Mouse (Mus musculus) lung, embryonic 15.5 days (tissue): ENCODE measurements around the gene Plppr1. TPM values are rescaled to one million over a fixed set of nuclear protein-coding genes. Genes with fewer than 3 reads are reported as not detected.
"Not testable (repeated sequence)": the region's sequence is repeated elsewhere in the genome, so short reads cannot be mapped to it uniquely, and the experiment has no call there.

Source experiments
- ATAC-seq: fragments of 200-750 bp; cut with Nextera tagmentation; 2 replicates; pipeline ENCODE4 v1.8.0; 2017; ENCODE audit warnings: moderate number of reproducible peaks, borderline replicate concordance; ENCODE audit not compliant: low FRiP score, low TSS enrichment; ENCODE audit errors: extremely low read depth
- H3K27ac ChIP-seq: fragments of 300-500 bp; sonication (generic); 2 replicates; pipeline ENCODE4 v1.5.1; 2015; ENCODE audit warnings: moderate library complexity, mild to moderate bottlenecking, inconsistent platforms
- H3K27me3 ChIP-seq: fragments of 300-500 bp; sonication (generic); 2 replicates; pipeline ENCODE4 v1.6.1; 2015; ENCODE audit warnings: inconsistent platforms
- H3K36me3 ChIP-seq: fragments of 300-500 bp; sonication (generic); 2 replicates; pipeline ENCODE4 v1.6.1; 2015; ENCODE audit warnings: inconsistent platforms
- H3K4me1 ChIP-seq: fragments of 300-500 bp; sonication (generic); 2 replicates; pipeline ENCODE4 v1.6.1; 2015; ENCODE audit warnings: inconsistent platforms
- H3K4me2 ChIP-seq: fragments of 300-500 bp; sonication (generic); 2 replicates; pipeline ENCODE4 v1.6.1; 2015; ENCODE audit warnings: inconsistent platforms, mild to moderate bottlenecking, moderate library complexity
- H3K4me3 ChIP-seq: fragments of 300-500 bp; sonication (generic); 2 replicates; pipeline ENCODE4 v1.5.1; 2015; ENCODE audit warnings: mild to moderate bottlenecking, inconsistent platforms
- H3K9ac ChIP-seq: fragments of 300-500 bp; sonication (generic); 2 replicates; pipeline ENCODE4 v1.6.1; 2015; ENCODE audit warnings: inconsistent platforms
- H3K9me3 ChIP-seq: fragments of 300-500 bp; sonication (generic); 2 replicates; pipeline ENCODE4 v1.6.1; 2016; ENCODE audit warnings: inconsistent platforms
- WGBS: fragments of 180-500 bp; shearing (Covaris S2); methylation state at CpG from one replicate; pipeline ENCODE4 v1.1.7; 2015; 5-methylcytosine and 5-hydroxymethylcytosine counted together
- polyA plus RNA-seq: library from polyadenylated mRNA; unstranded; fragments of >200 nt; fragmentation: Nextera tagmentation; extraction: Ambion mirVana; gene quantifications from 2 replicates; pipeline ENCODE4 v1.2.1, GENCODE M21; 2015

Gene Plppr1
- polyA plus RNA-seq, 1 experiment from 2014 or later, result 1.1 TPM

DNA sequence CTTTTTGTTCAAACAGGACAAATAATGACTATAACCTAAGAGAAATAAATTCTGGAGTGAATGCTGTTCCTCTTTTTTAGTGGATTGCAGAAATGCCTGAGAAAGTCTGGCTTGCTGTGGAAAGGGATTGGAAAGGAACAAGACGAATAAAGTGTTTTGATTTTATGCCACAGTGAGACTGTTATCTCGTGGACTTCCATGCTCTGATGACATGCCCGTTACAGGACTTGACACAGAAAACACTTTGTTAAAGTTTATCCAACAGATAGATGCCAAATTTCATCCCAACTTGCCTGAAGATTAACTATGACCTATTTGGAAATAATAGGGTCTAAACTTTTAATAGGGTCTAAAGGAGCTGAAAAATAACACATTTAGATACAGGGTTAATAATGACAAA is 281.0 kb downstream of the Plppr1 start:
- not testable (repeated sequence) for H3K27ac ChIP-seq, ATAC-seq, H3K4me3 ChIP-seq, H3K9ac ChIP-seq, H3K27me3 ChIP-seq, H3K4me2 ChIP-seq, H3K9me3 ChIP-seq, H3K4me1 ChIP-seq, H3K36me3 ChIP-seq
- 43% methylated on average over 3 of the region's 3 CpGs for WGBS

DNA sequence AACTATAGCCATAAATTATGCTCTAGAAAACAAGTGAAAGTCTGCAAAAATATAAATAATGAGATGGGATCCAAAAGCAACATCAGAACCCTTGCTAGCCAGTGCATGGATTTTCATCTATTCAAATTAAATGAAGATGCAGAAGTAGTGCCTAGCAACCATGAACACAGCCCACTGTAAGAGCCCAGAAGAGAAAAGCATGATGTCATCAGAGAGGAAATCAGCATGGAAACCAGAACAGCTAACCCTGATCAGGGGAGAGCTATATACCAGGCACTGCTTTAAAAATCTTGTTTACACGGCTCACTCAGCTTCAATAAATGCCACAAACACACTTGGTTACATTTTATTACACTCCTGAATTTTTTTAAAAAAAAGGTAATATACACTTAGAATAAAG is 288.9 kb downstream of the Plppr1 start:
- not testable (repeated sequence) for H3K9me3 ChIP-seq, ATAC-seq, H3K36me3 ChIP-seq, H3K9ac ChIP-seq, H3K4me3 ChIP-seq, H3K4me1 ChIP-seq, H3K4me2 ChIP-seq, H3K27me3 ChIP-seq, H3K27ac ChIP-seq
- 80% methylated on average over 1 of the region's 1 CpGs for WGBS

GRCm38 (mm10) chr4:49348677-49349076 is 289.6 kb downstream of the Plppr1 start:
- Histone ChIP-seq H3K9ac (no peak overlapping the region), H3K4me1 (no peaks in the 10 kb centered on the region), H3K36me3 (no peaks in the 10 kb centered on the region), H3K4me2 (no peak overlapping the region), H3K4me3 (no peak overlapping the region), H3K27ac (no peak overlapping the region), H3K9me3 (no peaks in the 10 kb centered on the region), H3K27me3 (no peaks in the 10 kb centered on the region)
- 74% methylated on average over 2 of the region's 2 CpGs for WGBS
- no peak for ATAC-seq

DNA sequence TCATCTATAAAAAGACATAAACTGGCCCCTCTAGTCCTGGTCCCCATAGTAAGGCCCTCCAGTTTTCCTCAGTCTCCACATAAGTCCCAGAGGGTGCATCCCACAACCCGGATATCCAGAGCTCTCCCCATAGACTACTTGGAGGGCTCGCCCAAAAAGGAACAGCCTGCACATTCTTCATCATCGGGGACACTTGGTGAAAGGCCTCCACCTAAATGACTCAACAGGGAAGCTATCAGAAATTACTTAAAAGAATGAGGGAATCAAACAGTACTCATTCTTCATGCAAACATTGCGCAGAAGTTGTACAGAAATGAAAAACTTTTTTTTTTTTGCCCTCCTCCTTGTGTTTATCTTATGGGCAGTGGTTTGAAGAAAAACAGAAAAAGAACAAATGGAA is 291.4 kb downstream of the Plppr1 start:
- 73% methylated on average over 4 of the region's 4 CpGs for WGBS
- Histone ChIP-seq H3K36me3 (no peaks in the 10 kb centered on the region), H3K4me2 (no peak overlapping the region), H3K27me3 (no peaks in the 10 kb centered on the region), H3K4me1 (no peaks in the 10 kb centered on the region), H3K9ac (no peak overlapping the region), H3K27ac (no peak overlapping the region), H3K9me3 (no peaks in the 10 kb centered on the region), H3K4me3 (no peak overlapping the region)
- no peak for ATAC-seq

GRCm38 (mm10) chr4:49357097-49357496 is 298.0 kb downstream of the Plppr1 start:
- no peak overlapping the region for H3K27ac ChIP-seq
- no peak overlapping the region for H3K4me2 ChIP-seq
- ATAC-seq, result no peak
- H3K9me3 ChIP-seq, result no peaks in the 10 kb centered on the region
- H3K36me3 ChIP-seq, result no peaks in the 10 kb centered on the region
- H3K27me3 ChIP-seq, result no peaks in the 10 kb centered on the region
- no peak overlapping the region for H3K4me3 ChIP-seq
- 32% methylated on average over 2 of the region's 2 CpGs for WGBS
- no peak overlapping the region for H3K9ac ChIP-seq
- no peaks in the 10 kb centered on the region for H3K4me1 ChIP-seq

- not testable (repeated sequence) for H3K36me3 ChIP-seq, H3K27me3 ChIP-seq, H3K4me3 ChIP-seq, H3K4me2 ChIP-seq, ATAC-seq, H3K9ac ChIP-seq, H3K4me1 ChIP-seq, H3K9me3 ChIP-seq, H3K27ac ChIP-seq
- 76% methylated on average over 3 of the region's 3 CpGs for whole genome bisulfite sequencing
Observed at GRCm38 (mm10) chr4:49368046-49368445, 309.0 kb downstream of the Plppr1 start.

DNA sequence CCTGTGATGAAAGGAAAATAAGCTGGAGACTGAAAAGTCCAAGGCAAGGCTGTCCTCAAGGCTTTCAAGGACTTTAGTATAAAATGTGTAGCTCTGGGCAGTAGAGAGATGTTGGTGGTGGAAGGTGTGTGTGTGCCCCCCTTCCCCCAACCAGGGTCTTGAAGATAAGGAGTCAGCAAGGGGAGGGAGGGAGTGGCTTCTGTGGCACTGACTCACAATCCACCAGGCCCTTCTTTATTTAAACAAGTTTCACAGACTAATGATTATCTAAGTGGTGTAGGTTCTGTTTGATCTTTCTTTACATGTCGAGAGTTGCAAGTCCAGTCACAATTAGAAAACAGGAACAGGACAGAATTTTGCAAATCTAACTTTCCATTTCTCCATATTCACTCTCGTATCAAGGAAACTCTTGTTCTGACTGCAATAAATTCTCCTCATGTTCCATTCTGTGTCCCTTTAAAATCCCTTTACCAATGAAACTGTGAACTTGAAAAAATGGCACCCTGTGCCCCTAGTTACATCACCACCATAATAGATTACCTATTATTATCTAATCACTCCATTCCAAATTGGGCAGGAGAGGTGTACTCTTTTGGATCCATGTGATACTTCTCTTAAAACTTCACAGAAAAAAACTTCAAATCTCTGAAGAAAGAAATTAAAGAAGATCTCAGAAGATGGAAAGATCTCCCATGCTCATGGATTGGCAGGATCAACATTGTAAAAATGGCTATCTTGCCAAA is 324.7 kb downstream of the Plppr1 start:
- not testable (repeated sequence) for H3K27me3 ChIP-seq, H3K27ac ChIP-seq, H3K9ac ChIP-seq, H3K4me2 ChIP-seq, H3K9me3 ChIP-seq, H3K4me1 ChIP-seq, H3K4me3 ChIP-seq, H3K36me3 ChIP-seq, ATAC-seq
- WGBS, result 33% methylated on average over 2 of the region's 2 CpGs

DNA sequence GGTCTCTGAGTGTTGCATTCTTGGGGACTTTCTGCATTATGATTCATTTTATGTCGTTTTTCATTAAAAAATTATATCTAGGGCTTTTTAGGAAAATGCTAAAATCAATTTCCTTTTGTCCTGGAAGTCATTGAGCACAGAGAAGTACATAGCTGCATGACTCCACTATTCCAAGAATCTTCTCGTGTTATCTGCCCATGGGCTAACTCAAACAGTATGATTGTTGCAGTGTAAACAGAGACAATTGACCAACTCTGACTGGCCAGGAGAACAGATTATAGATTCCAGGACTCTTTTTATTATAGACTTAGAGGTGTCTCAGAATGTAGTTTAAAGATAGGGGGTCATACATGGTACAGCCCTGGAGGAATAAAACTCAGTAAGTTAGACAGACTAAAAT is 327.8 kb downstream of the Plppr1 start:
- no peak overlapping the region for H3K4me2 ChIP-seq
- H3K4me3 ChIP-seq, result no peak overlapping the region
- H3K9me3 ChIP-seq, result no peaks in the 10 kb centered on the region
- no peak overlapping the region for H3K27ac ChIP-seq
- H3K9ac ChIP-seq, result no peak overlapping the region
- H3K27me3 ChIP-seq, result no peaks in the 10 kb centered on the region
- H3K36me3 ChIP-seq, result no peaks in the 10 kb centered on the region
- 31% methylated on average over 2 of the region's 2 CpGs for WGBS
- no peaks in the 10 kb centered on the region for H3K4me1 ChIP-seq
- ATAC-seq, result no peak
